Mouse (Mus musculus): Measurements from ENCODE around the gene Polr2f.

DNA sequence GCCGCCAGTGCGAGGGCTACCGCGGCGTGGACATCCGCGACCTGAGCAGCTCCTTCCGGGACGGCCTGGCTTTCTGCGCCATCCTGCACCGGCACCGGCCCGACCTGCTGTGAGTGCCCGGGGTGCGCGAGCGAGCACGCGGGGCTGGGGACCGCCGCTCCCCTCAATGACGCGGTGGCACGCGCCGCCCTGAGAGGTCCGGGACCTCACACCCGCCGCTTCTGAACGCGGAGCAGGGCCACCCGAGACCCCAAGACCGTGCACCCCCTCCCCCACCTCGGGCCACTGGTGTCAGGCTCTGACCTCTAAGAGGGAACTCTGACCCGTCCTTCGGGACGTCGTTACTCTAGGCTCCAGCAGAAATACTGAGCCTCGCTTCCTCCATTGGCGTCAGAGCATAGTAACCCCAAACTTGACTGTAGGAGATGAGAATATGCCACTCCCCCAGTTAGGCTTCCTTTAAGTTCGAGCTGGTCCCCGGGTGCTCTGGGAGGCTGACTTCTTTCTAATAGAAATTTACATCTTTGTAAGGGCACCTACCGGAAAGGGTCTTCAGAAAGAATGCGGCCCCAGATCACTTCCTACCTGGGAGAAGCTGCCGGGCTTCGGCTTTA is 31.4 kb upstream of the Polr2f start:
- TF ChIP-seq CTCF (IDR thresholded peaks at IDR 0.05; ENCODE audit: extremely low read depth, insufficient read depth, insufficient read length, insufficient replicate concordance) = no peak
- TF ChIP-seq POLR2A (IDR thresholded peaks at IDR 0.05; ENCODE audit: low read depth, low read length) = no peak

Data from spleen, adult 2 months (tissue).